Mouse (Mus musculus) layer of hippocampus, adult 8-10 months (tissue): ENCODE measurements around the gene Hs6st1. TPM values are rescaled to one million over a fixed set of nuclear protein-coding genes. Genes with fewer than 3 reads are reported as not detected.

ENCODE experiments used
- DNase-seq, 2 experiments: peaks; one replicate each; pipeline ENCODE4 v3.0.0; 2022; ENCODE audit warnings: low spot score in 2 of 2
- total RNA-seq, 4 experiments: library from RNA; stranded (reverse); gene quantifications; 2 replicates each; pipeline ENCODE4 v1.2.4; 2022

The Hs6st1 gene
- total RNA-seq, 4 experiments from 2014 or later = 39.0 to 42.6 (median 40.2) TPM

- peak; percentile 89 for DNase-seq
These were observed 3.1 kb upstream of the Hs6st1 start for GRCm38 (mm10) chr1:36064861-36065760.

- no peak for DNase-seq
These were observed 2.4 kb upstream of the Hs6st1 start for GRCm38 (mm10) chr1:36065761-36066150.

DNA sequence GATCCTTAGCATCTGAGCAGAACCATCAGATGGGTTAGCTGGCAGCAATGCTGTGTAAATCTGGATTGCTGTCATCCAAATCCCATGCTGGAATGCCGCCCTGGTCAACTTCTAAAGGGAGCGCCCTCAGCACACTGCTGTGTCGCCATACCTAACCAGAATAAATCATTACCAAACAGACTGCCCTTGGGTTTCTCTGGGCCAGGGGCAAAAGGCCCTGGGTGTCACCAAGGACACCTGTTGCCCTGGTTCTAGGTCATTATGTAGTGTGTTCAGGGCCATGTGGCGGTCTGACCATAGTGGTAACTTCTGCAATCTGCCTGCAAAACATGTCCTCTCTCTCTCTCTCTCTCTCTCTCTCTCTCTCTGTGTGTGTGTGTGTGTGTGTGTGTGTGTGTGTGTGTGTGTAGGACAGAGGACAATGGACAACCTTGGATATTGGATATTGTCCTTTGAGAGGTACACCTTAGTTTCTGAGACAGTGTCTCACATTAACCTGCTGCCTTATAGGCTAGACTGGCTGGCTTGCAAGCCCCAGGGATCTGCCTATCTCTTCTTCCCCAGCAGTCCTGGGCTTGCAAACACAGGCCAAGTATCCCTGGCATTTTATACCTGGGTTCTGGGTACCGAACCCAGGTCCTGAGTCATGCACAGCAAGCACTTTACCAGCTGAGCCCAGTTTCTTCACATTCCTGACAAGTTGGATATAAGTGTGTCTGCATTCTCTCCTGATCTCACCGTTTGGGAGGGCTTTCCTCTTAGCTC, 1.8 kb upstream of the Hs6st1 start:
- no peak for DNase-seq

GRCm38 (mm10) chr1:36067201-36067600, 999 bp upstream of the Hs6st1 start:
- no peak for DNase-seq

DNA sequence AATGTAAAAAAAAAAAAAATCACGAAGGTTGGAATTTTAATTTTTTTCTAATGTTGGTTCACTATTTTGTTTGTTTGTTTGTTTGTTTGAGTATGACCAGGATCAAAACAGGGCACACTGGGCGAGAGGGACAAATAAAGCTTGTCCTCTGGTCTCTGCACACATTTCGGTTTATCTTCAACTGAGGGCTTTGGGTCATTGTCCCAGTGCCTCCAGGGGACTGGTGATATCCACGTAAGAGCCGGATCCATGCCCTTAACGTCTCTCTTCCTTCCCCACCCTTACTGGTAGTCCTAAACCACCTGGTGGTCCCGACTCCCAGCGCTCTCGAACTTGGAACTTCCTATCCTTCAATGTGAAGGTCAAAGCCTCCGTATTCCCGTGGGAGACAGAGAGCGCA, 589 bp upstream of the Hs6st1 start:
- DNase-seq = no peak

- peak in 1 of 2 experiments; percentile 42 for DNase-seq
These were observed 426 bp downstream of the Hs6st1 start for GRCm38 (mm10) chr1:36068531-36069120.

DNA sequence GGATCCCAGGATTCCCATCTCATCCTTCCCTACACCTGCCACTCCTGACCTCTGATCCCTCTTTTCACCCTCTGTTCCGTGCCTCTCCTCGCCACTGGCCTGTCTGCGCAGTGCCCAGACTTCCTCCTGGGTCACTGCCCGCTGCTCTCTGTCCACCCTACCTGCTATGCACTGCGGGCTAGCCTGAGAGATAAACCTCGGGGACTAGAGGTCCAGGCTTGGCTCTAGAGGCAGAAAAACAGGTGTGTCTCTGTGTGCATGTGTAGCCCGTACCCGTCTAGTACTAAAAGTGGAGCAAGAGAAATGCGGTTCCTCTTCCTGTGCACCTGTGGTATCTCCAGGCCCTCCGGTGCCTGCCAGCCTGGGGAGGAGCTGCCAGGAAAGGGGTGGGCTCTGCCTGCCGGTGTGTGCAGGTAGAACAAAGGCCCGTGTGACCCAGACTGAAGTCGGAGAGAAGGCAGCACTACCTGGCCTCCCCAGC, 1.1 kb downstream of the Hs6st1 start:
- no peak for DNase-seq

DNA sequence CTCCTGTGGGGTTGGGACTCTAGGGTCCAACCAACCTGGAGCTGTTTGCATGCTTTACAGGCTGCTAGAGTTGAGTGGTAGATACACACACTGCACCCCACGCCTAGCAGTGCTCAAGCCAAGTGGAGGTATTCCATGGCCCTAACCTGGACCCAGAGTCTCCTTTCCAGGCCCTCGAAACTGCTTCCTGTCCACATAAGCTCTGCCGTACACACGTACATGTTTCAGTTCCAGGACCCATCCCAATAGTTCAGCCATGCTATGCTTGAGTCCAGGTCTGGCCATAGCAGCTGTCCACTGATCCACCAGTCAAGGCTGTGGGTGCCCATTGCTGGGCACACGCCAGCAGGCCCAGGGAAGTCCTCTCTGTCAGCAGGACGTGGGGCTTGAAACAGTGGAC, 2.0 kb downstream of the Hs6st1 start:
- DNase-seq = no peak

- no peak for DNase-seq
These were observed 2.5 kb downstream of the Hs6st1 start for GRCm38 (mm10) chr1:36070740-36071139.

GRCm38 (mm10) chr1:36071176-36071575, 3.0 kb downstream of the Hs6st1 start:
- no peak for DNase-seq

- no peak for DNase-seq
These were observed 3.4 kb downstream of the Hs6st1 start for GRCm38 (mm10) chr1:36071611-36072010.

DNA sequence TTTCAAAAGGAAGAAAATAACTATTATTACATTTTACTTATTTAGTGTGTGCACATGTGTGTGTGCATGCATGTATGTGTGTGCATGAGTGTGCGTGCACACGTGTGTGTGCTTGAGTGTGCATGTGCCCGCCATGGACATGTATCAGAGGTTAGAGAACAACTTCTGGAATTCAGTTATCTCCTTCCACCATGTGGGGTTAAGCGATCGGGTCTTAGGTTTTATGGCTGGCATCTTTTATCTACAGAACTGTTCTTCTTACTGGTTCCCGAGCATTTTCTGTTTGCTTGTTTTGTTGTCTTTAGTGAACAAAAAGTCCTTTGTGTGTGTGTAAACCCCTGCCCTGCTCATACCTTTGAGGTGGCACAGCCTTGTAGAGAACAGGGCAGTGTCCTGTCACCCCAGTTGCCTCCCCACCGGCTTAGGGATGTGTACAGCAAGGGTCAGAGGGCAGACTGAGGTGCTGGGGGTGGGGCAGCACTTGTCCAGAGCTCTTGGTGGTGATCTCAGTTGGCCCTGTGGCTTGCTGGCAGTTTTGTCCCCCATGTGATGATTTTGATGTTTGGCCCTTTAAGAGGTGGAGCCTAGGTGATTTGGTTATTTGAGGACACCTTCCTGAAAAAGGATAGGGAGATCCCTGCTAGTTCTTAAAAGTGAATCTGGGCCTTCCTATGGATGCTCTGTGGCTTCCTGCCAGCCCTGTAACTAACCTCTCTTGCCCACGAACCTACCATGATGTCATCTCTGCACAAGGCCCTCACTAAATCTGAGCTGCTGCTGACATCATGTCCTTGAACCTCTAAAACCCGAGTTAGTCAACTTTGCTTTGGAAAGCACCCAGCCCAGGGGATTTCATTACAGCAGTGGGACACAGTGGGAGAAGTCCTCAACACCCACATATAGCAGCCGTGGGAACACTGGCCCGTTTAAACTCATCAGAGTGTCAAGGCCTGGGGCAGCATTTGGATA, 4.7 kb downstream of the Hs6st1 start:
- DNase-seq = no peak

DNA sequence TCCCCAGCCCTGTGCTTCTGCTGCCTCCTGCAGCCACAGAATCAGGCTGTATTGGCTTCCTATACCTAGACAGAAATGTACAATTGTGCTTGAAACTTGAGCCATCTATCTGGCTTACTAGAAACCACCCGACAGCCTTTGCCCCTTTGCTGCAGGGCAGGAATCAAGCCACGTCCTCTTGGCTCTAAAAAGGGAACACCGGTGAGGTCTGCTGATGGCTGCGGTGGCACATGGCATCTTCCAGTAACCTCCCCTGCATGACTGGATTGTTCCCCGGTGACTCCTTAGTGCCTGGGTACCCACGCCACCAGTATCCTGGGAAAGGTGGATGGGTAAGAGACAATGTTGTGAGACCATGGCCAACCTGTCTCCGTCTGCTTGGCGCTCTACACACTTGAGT, 5.4 kb downstream of the Hs6st1 start:
- DNase-seq = no peak

GRCm38 (mm10) chr1:36074197-36074596, 6.0 kb downstream of the Hs6st1 start:
- no peak for DNase-seq

GRCm38 (mm10) chr1:36074968-36075367, 6.8 kb downstream of the Hs6st1 start:
- no peak for DNase-seq

DNA sequence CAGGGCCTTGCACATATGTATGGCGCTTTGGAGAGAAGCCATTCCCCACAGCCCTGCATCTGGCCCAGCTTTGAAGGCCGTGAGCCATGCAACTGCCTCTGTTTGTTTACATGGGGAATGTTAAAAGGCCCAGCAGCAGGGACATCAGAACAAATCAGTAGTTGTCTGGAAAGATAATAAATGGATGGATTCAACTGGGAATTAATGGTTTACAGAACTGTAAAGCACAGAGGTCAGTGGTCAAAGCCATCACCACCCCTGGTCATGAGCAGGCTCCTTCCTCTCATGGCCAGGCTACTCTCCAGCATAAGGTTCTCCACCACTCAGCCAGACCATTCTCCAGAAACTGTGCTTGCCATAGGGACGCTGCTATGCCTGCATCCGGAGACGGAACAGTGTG, 7.5 kb downstream of the Hs6st1 start:
- DNase-seq = no peak

DNA sequence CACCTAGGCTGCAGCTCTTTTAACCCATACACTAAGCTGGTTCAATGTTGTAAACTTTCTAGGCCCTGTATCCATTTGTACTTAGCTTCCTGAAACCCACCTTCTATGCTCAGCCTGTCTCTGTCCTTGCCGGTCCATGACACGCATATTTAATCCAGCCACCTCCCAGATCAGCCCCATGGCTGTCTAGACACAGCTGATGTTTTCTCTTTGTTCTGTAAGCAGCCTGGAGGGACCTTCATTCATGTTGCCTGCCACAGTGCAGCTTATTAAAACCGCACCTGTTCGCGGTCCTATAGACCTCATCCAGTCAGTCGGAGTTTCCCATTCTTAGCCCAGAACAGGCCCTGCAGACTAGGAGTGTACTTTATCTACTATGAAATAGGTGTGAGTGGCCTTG, 8.9 kb downstream of the Hs6st1 start:
- DNase-seq = no peak

DNA sequence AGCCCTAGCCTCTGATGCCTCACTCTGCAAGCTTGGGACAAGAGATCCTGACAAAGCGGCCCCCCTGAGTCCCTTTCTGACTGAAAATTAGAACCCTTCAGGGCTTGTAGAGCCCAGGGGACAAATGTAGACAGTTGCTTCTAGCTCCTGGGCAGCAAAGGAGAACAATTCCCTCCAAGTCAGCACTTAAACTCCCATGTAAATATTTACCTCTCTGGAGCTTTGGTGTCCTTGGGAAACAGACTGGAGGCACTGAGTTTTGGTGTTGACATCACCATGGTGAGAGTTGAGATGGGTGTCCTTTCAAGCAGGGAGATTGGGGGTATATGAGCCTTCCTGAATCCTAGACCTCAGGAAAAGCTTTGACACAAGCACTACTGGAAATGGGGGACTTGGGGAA, 10.1 kb downstream of the Hs6st1 start:
- DNase-seq = no peak

- DNase-seq = no peak
These were observed 11.5 kb downstream of the Hs6st1 start for GRCm38 (mm10) chr1:36079679-36080078.

- no peak for DNase-seq
These were observed 12.8 kb downstream of the Hs6st1 start for GRCm38 (mm10) chr1:36080974-36081373.

DNA sequence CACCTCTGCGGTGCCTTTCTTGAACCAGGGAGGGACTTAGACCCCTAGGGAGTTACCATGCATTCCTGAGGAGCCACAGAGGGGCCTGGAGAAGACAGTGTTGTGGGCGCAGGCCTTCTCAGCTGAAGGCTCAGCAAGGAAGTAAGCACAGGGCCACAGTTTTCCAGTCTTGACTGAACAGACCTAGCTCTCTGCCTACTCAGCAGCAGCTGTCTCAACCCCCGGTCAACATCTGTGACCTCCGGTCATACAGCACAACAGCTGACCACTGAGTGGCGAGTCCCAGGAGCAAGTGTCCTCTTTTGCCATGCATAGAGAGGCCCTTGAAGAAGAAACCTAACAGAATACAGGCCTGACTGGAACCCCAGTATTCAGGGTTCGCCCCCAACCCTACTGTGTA, 14.0 kb downstream of the Hs6st1 start:
- no peak for DNase-seq
